Mouse (Mus musculus) midbrain, embryonic 15.5 days (tissue): Measurements from ENCODE around the gene Gpr25. TPM values are rescaled to one million over a fixed set of nuclear protein-coding genes. Genes with fewer than 3 reads are reported as not detected.

Source experiments
- ATAC-seq: fragments of 200-750 bp; cut with Nextera tagmentation; replicated peaks from 2 replicates; pipeline ENCODE4 v1.8.0; 2017; ENCODE audit warnings: moderate TSS enrichment
- H3K27ac ChIP-seq: fragments of 300-500 bp; sonication (generic); 2 replicates; pipeline ENCODE4 v1.5.1; 2015; ENCODE audit warnings: mild to moderate bottlenecking, inconsistent platforms
- H3K27me3 ChIP-seq: fragments of 300-500 bp; sonication (generic); replicated peaks from 2 replicates; pipeline ENCODE4 v1.6.1; 2015; ENCODE audit warnings: inconsistent platforms
- H3K36me3 ChIP-seq: fragments of 300-500 bp; sonication (generic); replicated peaks from 2 replicates; pipeline ENCODE4 v1.6.1; 2015; ENCODE audit warnings: inconsistent platforms
- H3K4me1 ChIP-seq: fragments of 300-500 bp; sonication (generic); 2 replicates; pipeline ENCODE4 v1.6.1; 2015; ENCODE audit warnings: inconsistent platforms
- H3K4me2 ChIP-seq: fragments of 300-500 bp; sonication (generic); 2 replicates; pipeline ENCODE4 v1.6.1; 2015; ENCODE audit warnings: inconsistent platforms, mild to moderate bottlenecking, moderate library complexity
- H3K4me3 ChIP-seq: fragments of 300-500 bp; sonication (generic); 2 replicates; pipeline ENCODE4 v1.5.1; 2015; ENCODE audit warnings: mild to moderate bottlenecking, inconsistent platforms
- H3K9ac ChIP-seq: fragments of 300-500 bp; sonication (generic); 2 replicates; pipeline ENCODE4 v1.6.1; 2015; ENCODE audit warnings: mild to moderate bottlenecking, inconsistent platforms
- H3K9me3 ChIP-seq: fragments of 300-500 bp; sonication (generic); 2 replicates; pipeline ENCODE4 v1.6.1; 2016; ENCODE audit warnings: inconsistent platforms
- WGBS: fragments of 180-500 bp; shearing (Covaris S2); methylation state at CpG from one replicate; pipeline ENCODE4 v1.1.7; 2015; ENCODE audit warnings: mixed read lengths; 5-methylcytosine and 5-hydroxymethylcytosine counted together
- polyA plus RNA-seq: library from polyadenylated mRNA; unstranded; fragments of >200 nt; fragmentation: Nextera tagmentation; extraction: Ambion mirVana; gene quantifications from 2 replicates; pipeline ENCODE4 v1.2.1, GENCODE M21; 2015

Gene Gpr25
- polyA plus RNA-seq, 1 experiment from 2014 or later: 0.62 TPM

DNA sequence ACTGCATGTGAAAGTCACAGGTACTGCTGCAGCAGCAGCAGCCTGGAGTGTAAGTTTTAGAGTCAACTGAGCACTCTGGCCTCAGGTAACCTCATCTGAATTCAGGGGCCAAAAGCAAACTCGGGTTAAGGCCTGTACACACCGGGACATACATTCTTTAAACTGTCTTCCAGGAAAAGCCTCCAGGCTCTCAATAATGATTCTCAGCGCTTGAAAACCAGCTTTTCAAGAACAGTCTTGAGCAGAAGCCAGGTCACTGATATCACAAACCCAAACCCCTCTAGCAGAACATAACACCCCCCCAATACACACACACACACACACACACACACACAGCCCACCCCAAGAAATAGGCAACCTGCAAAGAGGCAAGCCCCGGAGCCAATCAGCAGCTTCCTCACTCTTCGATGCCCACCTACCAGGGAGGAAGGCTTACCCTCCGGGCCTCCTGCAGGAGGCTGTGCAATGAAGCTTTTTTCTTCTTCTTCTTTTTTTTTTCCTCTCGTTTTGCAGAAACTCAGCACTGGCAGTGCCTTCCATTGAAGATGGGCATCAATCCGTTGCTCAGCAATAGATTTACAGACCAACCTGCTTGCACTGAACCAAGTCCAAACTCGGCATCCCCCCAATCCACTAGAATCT lies 28.3 kb downstream of the Gpr25 start:
- H3K4me3 ChIP-seq: peak overlapping the region; percentile 59
- peak overlapping the region; percentile 84 for H3K4me2 ChIP-seq
- no peak overlapping the region for H3K27ac ChIP-seq
- H3K4me1 ChIP-seq: peaks cover 63% of the 10 kb centered on the region
- 1% methylated on average over 9 of the region's 9 CpGs for WGBS
- H3K9me3 ChIP-seq: no peaks in the 10 kb centered on the region
- ATAC-seq: no peak
- H3K27me3 ChIP-seq: 0 out of 2 replicates have a peak, but pooled peaks cover 4% of the 10 kb centered on the region
- H3K36me3 ChIP-seq: no peaks in the 10 kb centered on the region
- H3K9ac ChIP-seq: no peak overlapping the region

DNA sequence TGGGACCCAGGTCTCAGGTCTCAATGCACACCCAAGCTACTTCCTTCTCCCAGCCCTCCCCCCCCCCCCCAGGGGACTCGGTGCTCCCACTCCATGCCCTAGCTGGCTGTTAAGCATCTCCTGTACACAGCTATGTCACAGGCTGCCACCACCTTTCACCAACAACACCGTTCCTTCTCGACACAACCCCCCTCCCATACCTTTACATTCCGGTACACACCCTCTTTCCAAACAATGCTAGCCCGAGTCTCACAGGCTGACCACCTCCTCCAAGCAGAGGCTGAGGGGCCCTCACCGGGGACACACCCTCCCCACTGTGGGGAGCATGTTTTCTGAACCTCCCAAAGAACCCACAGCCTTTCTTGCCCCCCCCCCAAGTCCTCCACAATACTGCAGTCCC lies 29.1 kb downstream of the Gpr25 start:
- H3K27ac ChIP-seq: no peak overlapping the region
- no peaks in the 10 kb centered on the region for H3K27me3 ChIP-seq
- peak overlapping the region; percentile 84 for H3K4me2 ChIP-seq
- ATAC-seq: no peak
- no peak overlapping the region for H3K4me3 ChIP-seq
- H3K4me1 ChIP-seq: peaks cover 63% of the 10 kb centered on the region
- WGBS: 4% methylated on average over 6 of the region's 6 CpGs
- no peaks in the 10 kb centered on the region for H3K36me3 ChIP-seq
- H3K9me3 ChIP-seq: no peaks in the 10 kb centered on the region
- no peak overlapping the region for H3K9ac ChIP-seq

DNA sequence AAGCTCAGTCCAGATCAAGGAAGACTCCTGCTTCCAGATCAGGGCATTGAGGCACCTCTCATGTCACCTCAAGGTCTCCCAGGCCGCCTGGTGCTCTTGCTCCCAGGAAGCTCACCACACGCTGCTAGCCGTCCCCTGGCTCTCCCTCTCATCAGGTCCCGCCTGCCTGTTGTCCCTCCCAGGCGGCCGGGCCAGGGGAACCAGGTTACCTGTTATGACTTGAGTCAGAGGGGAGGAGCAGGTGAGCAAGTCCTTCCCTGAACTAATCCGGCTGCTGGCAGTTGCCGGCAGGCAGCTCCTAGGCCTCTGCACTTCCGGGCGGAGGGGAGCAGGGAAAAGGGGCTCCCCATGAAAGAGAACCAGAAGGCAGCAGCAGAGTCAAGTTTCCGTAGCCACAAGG lies 30.5 kb downstream of the Gpr25 start:
- Histone ChIP-seq H3K36me3 (no peaks in the 10 kb centered on the region), H3K4me2 (no peak overlapping the region), H3K27me3 (no peaks in the 10 kb centered on the region), H3K9me3 (no peaks in the 10 kb centered on the region), H3K27ac (no peak overlapping the region), H3K4me1 (peaks cover 66% of the 10 kb centered on the region), H3K4me3 (no peak overlapping the region), H3K9ac (no peak overlapping the region)
- 36% methylated on average over 11 of the region's 11 CpGs for WGBS
- ATAC-seq: no peak

DNA sequence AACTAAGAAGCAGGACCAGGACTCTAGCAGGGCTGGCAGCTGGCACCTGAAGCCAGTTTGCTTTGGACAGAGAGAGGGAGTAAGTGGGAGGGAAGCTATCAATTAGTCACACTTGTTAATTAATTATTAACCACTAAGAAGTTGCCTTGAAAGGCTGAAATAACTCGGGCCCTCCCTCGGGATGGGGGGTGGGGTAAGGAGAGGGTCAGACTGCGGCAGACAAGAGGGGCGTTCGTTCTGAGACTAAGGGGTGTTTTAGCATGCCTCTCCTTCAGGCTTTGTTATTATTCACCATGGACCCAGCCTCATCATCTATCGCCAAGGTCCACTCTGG lies 31.7 kb downstream of the Gpr25 start:
- no peak overlapping the region for H3K9ac ChIP-seq
- H3K4me1 ChIP-seq: peaks cover 59% of the 10 kb centered on the region
- H3K27me3 ChIP-seq: no peaks in the 10 kb centered on the region
- no peaks in the 10 kb centered on the region for H3K9me3 ChIP-seq
- no peak overlapping the region for H3K4me2 ChIP-seq
- H3K36me3 ChIP-seq: no peaks in the 10 kb centered on the region
- H3K27ac ChIP-seq: no peak overlapping the region
- no peak overlapping the region for H3K4me3 ChIP-seq
- WGBS: 21% methylated on average over 6 of the region's 6 CpGs
- ATAC-seq: no peak

DNA sequence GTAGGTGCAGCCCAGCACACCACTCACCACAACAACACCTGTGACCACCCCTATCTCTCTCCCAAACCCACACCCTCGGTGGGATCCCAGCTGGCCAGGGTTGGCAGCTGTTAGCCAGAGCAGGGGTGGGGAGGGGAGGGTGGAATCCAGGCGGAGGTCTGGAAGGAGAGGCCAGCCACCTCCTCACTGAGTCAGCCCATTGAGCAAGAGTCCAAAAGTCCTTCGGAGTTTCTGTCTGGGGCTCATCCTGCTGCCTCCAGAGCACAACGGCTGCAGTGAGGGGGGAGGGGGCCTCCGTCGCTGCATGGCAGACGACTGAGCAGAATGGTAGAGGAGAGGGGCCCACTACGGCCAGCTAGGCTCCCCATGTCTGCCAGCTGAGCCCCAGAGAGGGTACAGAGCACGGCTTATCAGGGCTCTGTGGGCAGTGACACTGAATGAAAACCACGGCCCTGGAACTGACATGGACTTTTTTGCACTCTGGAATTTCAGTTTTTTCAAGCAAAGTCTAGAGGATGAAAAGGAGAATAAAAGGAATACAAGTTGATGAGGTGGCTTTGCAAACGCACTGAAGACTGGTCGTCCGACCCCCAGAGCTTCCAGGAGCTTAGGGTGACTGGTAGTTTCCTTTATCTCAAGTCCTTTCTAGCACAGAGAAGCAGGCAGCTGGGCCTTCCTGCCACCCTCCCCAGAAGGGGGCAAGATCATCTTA lies 32.2 kb downstream of the Gpr25 start:
- Histone ChIP-seq H3K27me3 (no peaks in the 10 kb centered on the region), H3K4me3 (no peak overlapping the region), H3K27ac (no peak overlapping the region), H3K4me1 (peaks cover 55% of the 10 kb centered on the region), H3K36me3 (no peaks in the 10 kb centered on the region), H3K9ac (no peak overlapping the region), H3K9me3 (no peaks in the 10 kb centered on the region), H3K4me2 (peak overlapping the region; percentile 12; the same call in 1 of the 2 replicates)
- ATAC-seq: no peak
- WGBS: 12% methylated on average over 13 of the region's 13 CpGs

DNA sequence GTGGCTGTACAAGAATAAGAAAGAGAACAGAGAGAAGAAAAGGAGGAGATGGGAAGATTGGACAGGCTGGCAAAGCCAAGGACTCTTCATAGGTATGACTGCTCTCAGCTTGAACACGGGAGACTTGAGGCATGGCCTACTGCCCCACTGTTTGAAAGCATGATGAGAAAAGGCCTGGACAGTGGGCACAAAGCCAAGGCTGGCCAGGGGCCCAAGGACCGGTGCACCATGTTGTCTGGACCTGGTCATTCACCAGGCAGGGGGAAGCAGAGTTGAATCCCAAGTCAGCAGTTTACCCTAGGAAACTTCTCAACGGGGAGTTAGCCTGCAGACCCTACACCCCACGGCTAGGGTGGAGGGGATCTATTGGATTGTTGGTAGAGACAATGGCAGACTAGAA lies 32.8 kb downstream of the Gpr25 start:
- Histone ChIP-seq H3K9me3 (no peaks in the 10 kb centered on the region), H3K27ac (no peak overlapping the region), H3K9ac (no peak overlapping the region), H3K4me3 (no peak overlapping the region), H3K36me3 (no peaks in the 10 kb centered on the region), H3K4me2 (no peak overlapping the region), H3K4me1 (peaks cover 49% of the 10 kb centered on the region), H3K27me3 (no peaks in the 10 kb centered on the region)
- WGBS: 60% methylated on average over 4 of the region's 4 CpGs
- no peak for ATAC-seq

DNA sequence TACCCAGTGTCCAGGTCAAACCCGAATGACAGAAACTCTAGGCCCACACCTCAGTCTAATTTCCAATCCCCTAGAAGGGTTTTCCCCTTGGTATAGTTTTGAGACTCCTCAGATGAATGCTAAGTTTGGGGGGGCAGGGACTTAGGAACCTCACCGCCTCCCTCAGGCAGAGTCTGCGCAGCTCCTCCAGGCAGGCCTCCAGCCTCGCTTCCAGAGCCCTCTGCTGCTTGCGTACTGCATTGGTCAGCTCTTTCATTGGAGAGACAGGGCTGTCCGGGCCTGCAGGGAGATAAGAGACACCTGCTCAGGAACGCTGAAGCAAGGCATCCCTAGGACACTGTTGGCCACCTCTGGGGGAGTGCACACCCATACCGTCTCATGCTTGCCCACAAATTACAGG lies 34.0 kb downstream of the Gpr25 start:
- no peaks in the 10 kb centered on the region for H3K9me3 ChIP-seq
- H3K4me2 ChIP-seq: no peak overlapping the region
- H3K36me3 ChIP-seq: no peaks in the 10 kb centered on the region
- H3K27me3 ChIP-seq: no peaks in the 10 kb centered on the region
- peaks cover 37% of the 10 kb centered on the region for H3K4me1 ChIP-seq
- no peak overlapping the region for H3K9ac ChIP-seq
- H3K27ac ChIP-seq: no peak overlapping the region
- no peak for ATAC-seq
- WGBS: 98% methylated on average over 8 of the region's 8 CpGs
- H3K4me3 ChIP-seq: no peak overlapping the region

DNA sequence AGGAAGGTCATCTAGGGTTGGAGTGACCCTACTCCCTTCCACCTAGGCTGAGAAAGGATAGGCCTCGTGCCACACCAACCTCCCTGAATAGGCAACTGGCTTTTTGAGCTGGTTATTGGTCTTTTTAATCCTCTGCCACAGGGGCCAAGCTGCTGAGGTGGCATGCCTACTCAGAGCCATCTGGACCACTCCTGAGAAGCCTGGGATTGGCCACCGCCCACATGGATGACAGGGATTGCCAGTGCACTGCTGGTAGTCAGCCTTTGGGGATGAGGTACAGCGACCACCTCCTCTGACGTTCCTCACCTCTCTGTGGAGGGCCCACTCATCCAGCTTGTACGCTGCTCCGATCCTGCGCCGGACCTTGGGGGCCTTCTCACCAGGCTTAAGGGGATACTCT lies 34.8 kb downstream of the Gpr25 start:
- Histone ChIP-seq H3K4me3 (no peak overlapping the region), H3K27ac (no peak overlapping the region), H3K9ac (no peak overlapping the region), H3K36me3 (no peaks in the 10 kb centered on the region), H3K4me1 (peaks cover 30% of the 10 kb centered on the region), H3K27me3 (no peaks in the 10 kb centered on the region), H3K4me2 (no peak overlapping the region), H3K9me3 (no peaks in the 10 kb centered on the region)
- WGBS: 94% methylated on average over 8 of the region's 8 CpGs
- no peak for ATAC-seq

DNA sequence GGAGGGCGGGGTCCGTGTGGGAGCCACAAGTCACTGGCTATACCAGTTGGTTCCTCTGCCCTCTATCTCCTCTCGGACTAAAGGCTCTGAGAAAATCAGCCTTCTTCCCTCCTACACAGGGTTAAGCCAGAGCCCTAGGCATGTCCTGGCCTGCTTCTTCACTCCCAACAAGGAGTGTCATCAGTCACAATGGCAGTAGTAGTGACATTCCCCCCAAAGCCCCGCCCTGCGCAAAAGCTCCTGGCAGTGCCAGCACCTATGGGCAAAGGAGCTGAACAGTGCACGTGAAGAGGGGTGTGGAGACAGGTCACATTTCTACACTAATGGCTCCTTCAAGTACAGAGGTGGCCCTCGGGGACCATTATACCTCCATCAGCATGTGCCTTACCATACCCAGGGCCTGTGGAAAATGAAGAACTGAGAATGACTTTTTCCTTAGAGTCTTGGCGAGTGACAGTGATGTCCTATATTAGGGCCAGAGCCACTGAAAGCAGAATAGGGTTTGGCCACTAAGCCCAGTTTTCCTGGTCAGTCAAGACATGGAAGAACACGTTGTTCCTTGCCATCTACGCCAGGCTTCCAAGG lies 36.8 kb downstream of the Gpr25 start:
- Histone ChIP-seq H3K4me1 (peaks cover 15% of the 10 kb centered on the region), H3K4me2 (no peak overlapping the region), H3K9ac (no peak overlapping the region), H3K9me3 (no peaks in the 10 kb centered on the region), H3K36me3 (no peaks in the 10 kb centered on the region), H3K27ac (no peak overlapping the region), H3K4me3 (no peak overlapping the region), H3K27me3 (no peaks in the 10 kb centered on the region)
- no peak for ATAC-seq
- WGBS: 96% methylated on average over 10 of the region's 10 CpGs

DNA sequence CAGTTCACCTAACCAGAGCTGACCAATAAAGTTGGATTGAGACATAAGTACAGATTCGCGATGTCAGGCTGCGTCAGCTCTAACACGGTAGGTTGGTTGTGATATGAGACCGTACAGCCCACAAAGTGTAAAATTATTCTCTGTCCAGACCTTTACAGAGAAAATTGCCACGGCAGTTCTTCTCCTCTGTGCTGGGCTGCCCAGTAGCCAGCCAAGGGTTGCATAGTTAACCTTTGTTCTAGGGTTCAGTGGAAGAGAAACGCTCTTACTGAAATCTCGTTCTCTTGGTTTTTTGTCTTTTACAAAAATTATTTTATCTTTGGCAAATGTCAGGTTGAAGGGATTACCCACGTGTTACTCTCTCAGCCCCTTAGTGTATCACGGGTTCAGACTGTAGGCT lies 38.3 kb downstream of the Gpr25 start:
- no peak for ATAC-seq
- no peaks in the 10 kb centered on the region for H3K9me3 ChIP-seq

DNA sequence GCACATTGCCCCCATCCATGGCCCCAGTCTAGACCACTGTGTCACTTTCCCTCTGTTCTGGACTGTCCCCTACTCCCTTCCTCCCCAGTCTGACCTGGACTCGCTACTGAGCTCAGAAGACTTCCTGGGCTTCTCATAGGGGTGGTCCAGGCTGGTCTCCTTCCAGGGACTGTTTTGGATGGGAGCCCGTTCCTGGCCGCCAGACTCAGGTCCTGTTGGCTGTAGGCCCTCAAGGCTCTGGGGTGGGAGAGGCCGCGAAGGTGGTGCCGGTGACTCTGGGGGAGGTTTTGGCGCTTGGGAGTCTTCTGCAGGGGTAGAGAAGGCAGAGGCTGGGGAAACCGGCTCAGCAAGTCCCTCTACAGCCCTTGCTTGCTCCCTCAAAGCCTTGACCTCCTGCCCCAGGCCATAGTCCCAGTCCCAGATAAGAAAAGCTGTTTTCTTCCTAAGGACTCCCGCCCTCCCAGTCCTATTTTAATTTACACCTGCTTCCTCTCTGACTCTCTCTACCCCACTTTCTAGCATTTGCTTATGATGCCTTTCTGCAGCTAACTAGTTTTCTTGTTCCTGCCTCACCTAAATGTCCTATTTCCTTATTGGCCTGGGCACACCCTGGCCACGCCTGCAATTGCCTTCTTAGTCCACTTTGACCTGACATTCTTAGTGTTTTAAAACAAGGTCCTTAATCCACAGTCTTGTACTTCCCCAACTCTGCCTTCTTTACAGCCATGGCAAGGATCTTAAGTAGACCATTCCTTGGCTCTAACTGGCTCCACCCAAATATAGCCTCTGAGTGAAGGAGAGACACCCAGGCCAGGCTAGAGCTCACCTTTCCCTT lies 40.4 kb downstream of the Gpr25 start:
- H3K36me3 ChIP-seq: no peaks in the 10 kb centered on the region
- no peak overlapping the region for H3K4me3 ChIP-seq
- no peaks in the 10 kb centered on the region for H3K27me3 ChIP-seq
- H3K4me2 ChIP-seq: no peak overlapping the region
- H3K9me3 ChIP-seq: no peaks in the 10 kb centered on the region
- no peak; the same call in 1 of the 2 replicates for ATAC-seq
- H3K27ac ChIP-seq: no peak overlapping the region
- WGBS: 91% methylated on average over 10 of the region's 10 CpGs
- H3K4me1 ChIP-seq: 0 out of 2 replicates have a peak, but pooled peaks cover 2% of the 10 kb centered on the region
- H3K9ac ChIP-seq: no peak overlapping the region

More for the DNA sequence above, 38.3 kb downstream of the Gpr25 start:
- no peaks in the 10 kb centered on the region for H3K27me3 ChIP-seq
- H3K4me3 ChIP-seq: no peak overlapping the region
- no peak overlapping the region for H3K27ac ChIP-seq
- H3K36me3 ChIP-seq: no peaks in the 10 kb centered on the region
- WGBS: 88% methylated on average over 10 of the region's 10 CpGs
- H3K4me2 ChIP-seq: no peak overlapping the region
- H3K4me1 ChIP-seq: 0 out of 2 replicates have a peak, but pooled peaks cover 4% of the 10 kb centered on the region
- no peak overlapping the region for H3K9ac ChIP-seq

DNA sequence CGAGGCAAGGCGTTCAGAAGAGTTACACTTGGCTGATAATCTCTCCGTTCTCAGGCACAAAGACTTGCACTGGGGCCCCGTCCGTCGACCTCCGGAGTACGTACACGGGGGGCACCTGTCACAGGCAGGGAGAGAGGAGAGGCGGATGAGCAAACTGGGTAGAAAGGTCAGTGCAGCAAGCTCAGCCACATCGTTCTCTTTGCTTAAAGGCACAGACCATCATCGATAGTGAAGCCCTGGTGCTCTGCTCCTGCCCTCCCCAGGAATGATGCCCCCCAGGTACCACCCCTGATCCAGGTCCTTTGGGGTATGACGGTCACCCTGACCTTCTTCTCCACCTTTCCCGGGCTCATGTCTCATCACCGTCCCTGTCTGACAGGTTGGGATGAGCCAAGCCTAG lies 46.4 kb downstream of the Gpr25 start:
- Histone ChIP-seq H3K27me3 (no peaks in the 10 kb centered on the region), H3K4me2 (no peak overlapping the region), H3K4me1 (no peaks in the 10 kb centered on the region), H3K4me3 (no peak overlapping the region), H3K9me3 (no peaks in the 10 kb centered on the region), H3K27ac (no peak overlapping the region), H3K36me3 (no peaks in the 10 kb centered on the region), H3K9ac (no peak overlapping the region)
- 82% methylated on average over 15 of the region's 15 CpGs for WGBS
- ATAC-seq: no peak
